Mouse (Mus musculus): ENCODE measurements around the gene Rtl9.

GRCm38 (mm10) chrX:143062641-143063355 is 36.6 kb upstream of the Rtl9 start:
- TF ChIP-seq CTCF (IDR thresholded peaks at IDR 0.05; ENCODE audit: low read depth, low read length) (no peak), GATA1 (IDR thresholded peaks at IDR 0.05; ENCODE audit: borderline replicate concordance, low read length) (no peak), TAL1 (conservative IDR thresholded peaks at IDR 0.05; ENCODE audit: low read depth, low read length) (no peak), GATA2 (IDR thresholded peaks at IDR 0.05; ENCODE audit: borderline replicate concordance, low read depth, low read length) (no peak)

Data from G1E (cell line).